Mouse (Mus musculus) heart, postnatal 0 days (tissue): Measurements from ENCODE around the gene Sorcs2. TPM values are rescaled to one million over a fixed set of nuclear protein-coding genes. Genes with fewer than 3 reads are reported as not detected.

ENCODE experiments used
- ATAC-seq: fragments of 200-750 bp; cut with Nextera tagmentation; 2 replicates; pipeline ENCODE4 v1.8.0; 2017; ENCODE audit warnings: low read depth, moderate number of reproducible peaks, moderate library complexity; ENCODE audit not compliant: insufficient read depth
- DNase-seq: peaks from one replicate; pipeline ENCODE4 v3.0.0-alpha.2; 2016; ENCODE audit warnings: low spot score
- H3K27ac ChIP-seq: fragments of 300-500 bp; sonication (generic); 2 replicates; pipeline ENCODE4 v1.5.1; 2014; ENCODE audit warnings: low read depth, mild to moderate bottlenecking
- H3K27me3 ChIP-seq: fragments of 300-500 bp; sonication (generic); 2 replicates; pipeline ENCODE4 v1.6.1; 2014; ENCODE audit warnings: low read length, mixed read lengths; ENCODE audit not compliant: control insufficient read depth, insufficient read depth
- H3K36me3 ChIP-seq: fragments of 300-500 bp; sonication (generic); replicated peaks from 2 replicates; pipeline ENCODE4 v1.6.1; 2014; ENCODE audit warnings: low read length, mixed read lengths; ENCODE audit not compliant: control insufficient read depth, insufficient read depth
- H3K4me1 ChIP-seq: fragments of 300-500 bp; sonication (generic); 2 replicates; pipeline ENCODE4 v1.6.1; 2014; ENCODE audit warnings: antibody characterized with exemption; ENCODE audit not compliant: control insufficient read depth, insufficient read depth
- H3K4me2 ChIP-seq: fragments of 300-500 bp; sonication (generic); 2 replicates; pipeline ENCODE4 v1.6.1; 2014; ENCODE audit warnings: low read depth, mild to moderate bottlenecking, low read length, moderate library complexity
- H3K4me3 ChIP-seq: fragments of 300-500 bp; sonication (generic); 2 replicates; pipeline ENCODE4 v1.5.1; 2014; ENCODE audit warnings: low read depth, low read length
- H3K9ac ChIP-seq: fragments of 300-500 bp; sonication (generic); replicated peaks from 2 replicates; pipeline ENCODE4 v1.6.1; 2014; ENCODE audit warnings: low read depth, low read length, mixed read lengths
- H3K9me3 ChIP-seq: fragments of 300-500 bp; sonication (generic); replicated peaks from 2 replicates; pipeline ENCODE4 v1.6.1; 2016; ENCODE audit warnings: low read length; ENCODE audit not compliant: control insufficient read depth
- CTCF ChIP-seq: IDR thresholded peaks from 2 replicates; pipeline ENCODE4 v1.5.1; 2016; ENCODE audit warnings: antibody characterized with exemption, control low read depth, low read depth
- EP300 ChIP-seq: IDR thresholded peaks from 2 replicates; pipeline ENCODE4 v1.6.1; 2016; ENCODE audit warnings: antibody characterized with exemption, low read depth
- WGBS: fragments of 180-500 bp; shearing (Covaris S2); extraction: QIAGEN DNeasy Blood & Tissue Kit; methylation state at CpG from one replicate; pipeline ENCODE4 v1.1.7; 2014; 5-methylcytosine and 5-hydroxymethylcytosine counted together
- polyA plus RNA-seq: library from polyadenylated mRNA; unstranded; fragments of >200 nt; fragmentation: Nextera tagmentation; extraction: Ambion mirVana; gene quantifications from 2 replicates; pipeline ENCODE4 v1.2.1, GENCODE M21; 2015
- total RNA-seq: library from RNA; depleted of rRNA; stranded (reverse); fragments of >200 nt; gene quantifications from 2 replicates; pipeline ENCODE4 v1.2.3, GENCODE M21; 2014; ENCODE audit warnings: low replicate concordance

Sorcs2 gene
- total and polyA plus RNA-seq, 2 experiments from 2014 or later = 3.7 to 32.6 TPM

DNA sequence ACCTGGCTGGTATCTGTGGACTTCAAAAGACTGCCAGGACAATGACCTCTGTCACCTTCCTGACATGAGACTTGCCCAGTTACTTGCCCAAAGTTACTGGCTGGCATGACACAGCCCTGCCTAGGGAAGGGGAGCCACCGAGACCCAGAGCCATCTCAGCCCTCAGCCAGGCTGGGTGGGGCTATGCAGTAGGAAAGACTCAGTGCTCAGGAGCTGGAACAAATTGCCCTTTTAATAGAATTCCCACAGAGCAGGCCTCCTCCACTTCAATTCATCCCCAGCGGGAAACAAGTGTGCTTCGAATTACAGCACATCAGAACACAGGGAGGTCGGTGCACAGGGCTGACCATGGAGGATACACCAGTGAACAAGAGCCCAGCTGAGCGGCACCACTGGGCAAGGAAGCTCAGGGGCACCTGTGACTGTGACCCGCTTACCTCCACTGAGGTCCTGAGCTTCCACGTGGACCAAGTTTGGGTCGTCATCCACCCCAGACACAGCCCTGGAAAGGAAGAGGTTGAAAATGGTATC lies 330.2 kb downstream of the Sorcs2 start:
- no peak for DNase-seq
- WGBS = 81% methylated on average over 8 of the region's 8 CpGs
- Histone ChIP-seq H3K27me3 (no peaks in the 10 kb centered on the region), H3K4me1 (peaks cover 19% of the 10 kb centered on the region), H3K36me3 (no peaks in the 10 kb centered on the region), H3K4me3 (no peak overlapping the region), H3K27ac (no peak overlapping the region), H3K9me3 (no peaks in the 10 kb centered on the region), H3K4me2 (no peak overlapping the region), H3K9ac (no peak overlapping the region)
- TF ChIP-seq CTCF = no peak
- no peak for TF ChIP-seq EP300
- ATAC-seq = no peak

DNA sequence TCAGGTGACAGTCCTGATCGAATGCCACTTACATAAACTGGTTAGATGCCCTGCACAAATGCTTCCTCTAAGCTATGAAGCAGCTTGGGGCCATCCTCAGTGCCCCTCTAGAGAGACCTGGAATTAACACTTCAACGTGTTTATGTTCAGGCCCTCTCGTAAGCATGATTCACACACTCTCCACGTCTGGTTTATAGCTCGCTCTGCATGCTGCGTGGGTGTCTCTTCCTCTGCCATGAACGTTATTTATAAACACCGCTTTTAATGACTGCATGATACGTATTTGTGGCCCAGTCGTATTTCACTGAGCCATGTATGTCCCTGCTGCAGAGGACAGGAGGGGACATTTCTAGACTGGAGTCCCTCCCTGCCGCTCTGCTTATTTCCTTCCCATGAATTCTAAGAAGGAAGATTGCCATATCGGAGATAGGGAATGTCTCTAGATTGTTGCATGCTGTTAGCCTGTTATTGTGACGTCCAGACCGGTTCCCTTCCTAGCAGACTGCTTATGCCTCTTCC lies 340.1 kb downstream of the Sorcs2 start:
- 72% methylated on average over 14 of the region's 14 CpGs for WGBS
- Histone ChIP-seq H3K4me1 (no peaks in the 10 kb centered on the region), H3K27me3 (no peaks in the 10 kb centered on the region), H3K36me3 (no peaks in the 10 kb centered on the region; the same call in 1 of the 2 replicates), H3K9me3 (no peaks in the 10 kb centered on the region), H3K9ac (no peak overlapping the region), H3K4me2 (no peak overlapping the region), H3K27ac (no peak overlapping the region), H3K4me3 (no peak overlapping the region)
- DNase-seq (no peak), ATAC-seq (no peak)
- TF ChIP-seq EP300 (no peak), CTCF (no peak)

DNA sequence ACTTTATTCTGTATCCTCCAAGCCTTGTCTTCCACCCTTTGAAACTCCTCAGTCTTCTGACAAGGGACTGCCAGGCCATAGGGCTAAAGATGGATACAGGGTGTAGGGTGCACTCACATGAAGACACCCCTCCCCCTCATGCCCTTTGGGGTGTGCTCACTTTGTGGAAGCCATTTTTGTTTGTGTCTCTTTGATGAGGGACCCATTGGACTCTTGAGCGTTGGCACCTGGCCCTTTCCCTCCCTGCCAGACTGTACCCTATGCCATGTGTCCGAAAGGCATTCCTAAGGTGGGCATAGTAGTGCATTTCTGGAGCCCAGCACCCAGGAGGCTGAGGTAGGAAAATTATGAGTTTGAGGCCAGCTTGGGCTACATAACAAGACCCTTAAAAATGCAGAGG lies 341.0 kb downstream of the Sorcs2 start:
- Histone ChIP-seq H3K9me3 (no peaks in the 10 kb centered on the region), H3K4me2 (no peak overlapping the region), H3K36me3 (no peaks in the 10 kb centered on the region; the same call in 1 of the 2 replicates), H3K4me1 (no peaks in the 10 kb centered on the region), H3K27me3 (no peaks in the 10 kb centered on the region), H3K9ac (no peak overlapping the region), H3K27ac (no peak overlapping the region), H3K4me3 (no peak overlapping the region)
- ATAC-seq (no peak), DNase-seq (no peak)
- no peak for TF ChIP-seq CTCF
- TF ChIP-seq EP300 = no peak
- 95% methylated on average over 2 of the region's 2 CpGs for WGBS

DNA sequence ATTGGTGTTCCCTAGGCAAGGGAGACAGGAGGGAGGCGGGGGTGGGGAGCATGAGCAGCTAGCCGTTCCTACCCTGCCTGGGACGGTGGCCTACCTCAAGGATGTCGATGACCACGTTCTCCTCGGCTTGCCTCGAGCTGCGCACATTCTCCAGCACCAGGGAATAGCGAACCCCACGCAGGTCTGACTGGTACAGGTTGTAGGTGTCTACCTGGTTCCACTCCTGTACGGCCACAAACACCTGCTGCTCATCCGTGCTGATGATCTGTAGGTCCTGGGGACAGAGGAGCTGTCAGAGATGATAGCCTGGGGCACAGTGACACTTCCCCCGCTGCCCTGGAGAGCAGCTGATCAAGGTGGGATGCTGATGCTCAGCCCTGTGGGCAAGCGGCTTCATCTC lies 342.1 kb downstream of the Sorcs2 start:
- TF ChIP-seq CTCF (no peak), EP300 (no peak)
- Histone ChIP-seq H3K27ac (no peak overlapping the region), H3K4me1 (no peaks in the 10 kb centered on the region), H3K9me3 (no peaks in the 10 kb centered on the region), H3K27me3 (no peaks in the 10 kb centered on the region), H3K9ac (no peak overlapping the region), H3K4me2 (no peak overlapping the region), H3K4me3 (no peak overlapping the region), H3K36me3 (no peaks in the 10 kb centered on the region; the same call in 1 of the 2 replicates)
- no peak for DNase-seq
- 85% methylated on average over 14 of the region's 14 CpGs for WGBS
- no peak for ATAC-seq

DNA sequence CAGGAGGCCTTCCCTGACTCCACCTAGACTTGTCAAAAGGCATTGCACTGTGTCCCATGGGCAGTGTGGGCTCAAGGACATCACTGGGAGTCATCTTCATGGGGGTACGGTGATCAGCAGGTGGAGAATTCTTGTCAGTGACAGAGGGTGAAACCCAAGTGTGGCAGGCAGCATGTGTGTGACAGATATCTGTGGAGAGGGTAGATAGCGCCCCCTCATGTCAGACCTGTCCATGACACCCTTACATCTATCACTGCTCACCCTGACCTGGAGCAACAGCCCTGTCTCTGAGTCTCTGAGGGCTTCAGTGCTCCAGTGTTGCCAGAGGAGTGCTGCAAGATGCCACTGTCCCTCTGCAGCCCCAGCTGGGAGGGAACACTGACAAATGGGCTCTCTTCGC lies 343.4 kb downstream of the Sorcs2 start:
- no peak; the same call in 1 of the 2 replicates for TF ChIP-seq CTCF
- no peak overlapping the region for H3K9ac ChIP-seq
- no peak for DNase-seq
- H3K36me3 ChIP-seq = peaks cover 3% of the 10 kb centered on the region; the same call in 1 of the 2 replicates
- no peaks in the 10 kb centered on the region for H3K9me3 ChIP-seq
- no peak for ATAC-seq
- no peak overlapping the region for H3K4me2 ChIP-seq
- WGBS = 66% methylated on average over 3 of the region's 3 CpGs
- no peak overlapping the region for H3K4me3 ChIP-seq
- H3K4me1 ChIP-seq = no peaks in the 10 kb centered on the region
- no peaks in the 10 kb centered on the region for H3K27me3 ChIP-seq
- no peak overlapping the region for H3K27ac ChIP-seq

DNA sequence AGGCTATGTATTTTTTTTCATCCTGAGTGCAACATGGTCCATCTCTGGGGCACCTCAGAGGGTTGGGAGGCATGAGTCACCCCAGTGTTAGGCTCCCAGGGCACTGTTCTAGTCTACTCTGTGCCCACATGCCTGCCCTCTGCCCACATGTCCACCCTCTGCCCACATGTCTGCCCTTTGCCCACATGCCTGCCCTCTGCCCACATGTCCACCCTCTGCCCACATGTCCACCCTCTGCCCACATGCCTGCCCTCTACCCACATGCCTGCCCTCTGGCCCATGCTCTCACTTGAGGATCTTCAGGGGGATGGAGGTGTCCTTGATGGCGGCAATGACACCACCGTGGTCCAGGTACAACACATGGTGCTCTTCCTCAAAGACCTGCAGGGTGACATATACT lies 354.8 kb downstream of the Sorcs2 start:
- no peaks in the 10 kb centered on the region for H3K27me3 ChIP-seq
- no peak overlapping the region for H3K9ac ChIP-seq
- H3K27ac ChIP-seq = no peak overlapping the region
- no peak overlapping the region for H3K4me2 ChIP-seq
- ATAC-seq (no peak), DNase-seq (no peak)
- no peak for TF ChIP-seq EP300
- H3K36me3 ChIP-seq = no peaks in the 10 kb centered on the region
- H3K4me1 ChIP-seq = peaks cover 22% of the 10 kb centered on the region
- no peak overlapping the region for H3K4me3 ChIP-seq
- H3K9me3 ChIP-seq = no peaks in the 10 kb centered on the region
- 93% methylated on average over 2 of the region's 2 CpGs for WGBS
